Mouse (Mus musculus) CH12.LX (cell line): ENCODE results near the gene Mettl24. TPM values are rescaled to one million over a fixed set of nuclear protein-coding genes. Genes with fewer than 3 reads are reported as not detected.

Experiments used
- DNase-seq: peaks from one replicate; pipeline ENCODE4 v3.0.0-alpha.2; 2013; ENCODE audit errors: extremely low read depth
- H3K27ac ChIP-seq: 2 replicates; pipeline ENCODE4 v1.5.1; 2012; ENCODE audit warnings: low read depth, mild to moderate bottlenecking, control low read depth, moderate library complexity; ENCODE audit not compliant: insufficient read depth
- H3K27me3 ChIP-seq: replicated peaks from 2 replicates; pipeline ENCODE3; 2012; ENCODE audit warnings: inconsistent platforms
- H3K36me3 ChIP-seq, 2 experiments: replicated peaks in 1 of 2; 2 replicates each; pipeline versions ENCODE3 to v1.6.1; 2012; ENCODE audit warnings: inconsistent platforms in 1 of 2, low read length in 1 of 2, mild to moderate bottlenecking in 1 of 2, mixed read lengths in 1 of 2, moderate library complexity in 1 of 2; ENCODE audit not compliant: control insufficient read depth in 1 of 2, insufficient read depth in 1 of 2
- H3K4me1 ChIP-seq, 2 experiments: 2 replicates each; pipeline ENCODE4 v1.6.1; 2012; ENCODE audit warnings: inconsistent platforms in 1 of 2, moderate library complexity in 1 of 2; ENCODE audit not compliant: insufficient read depth in 2 of 2, control insufficient read depth in 1 of 2
- H3K4me2 ChIP-seq: 2 replicates; pipeline ENCODE4 v1.6.1; 2012; ENCODE audit warnings: low read depth, mild to moderate bottlenecking, control low read depth; ENCODE audit not compliant: poor library complexity, insufficient read depth, severe bottlenecking
- H3K4me3 ChIP-seq, 3 experiments: fragments of 150-350 bp in 1 of 3; sonication (generic) in 1 of 3; replicated peaks in 1 of 3; 2 replicates each; pipeline versions ENCODE3 to v1.5.1; 2011 to 2012; ENCODE audit warnings: low read depth in 2 of 3, low read length in 2 of 3, mild to moderate bottlenecking in 2 of 3, moderate library complexity in 2 of 3, control low read depth in 1 of 3, improper control_type of control experiment in 1 of 3, inconsistent platforms in 1 of 3, mixed read lengths in 1 of 3; ENCODE audit not compliant: poor library complexity in 1 of 3
- H3K79me2 ChIP-seq: replicated peaks from 2 replicates; pipeline ENCODE4 v1.6.1; 2012; ENCODE audit warnings: mild to moderate bottlenecking, moderate library complexity; ENCODE audit not compliant: control insufficient read depth, poor library complexity, insufficient read depth, severe bottlenecking; ENCODE audit errors: extremely low read depth
- H3K9ac ChIP-seq: 2 replicates; pipeline ENCODE4 v1.6.1; 2012; ENCODE audit warnings: low read depth, mild to moderate bottlenecking, control low read depth, moderate library complexity; ENCODE audit not compliant: insufficient read depth
- H3K9me3 ChIP-seq: replicated peaks from 2 replicates; pipeline ENCODE3; 2012; ENCODE audit warnings: low read length, inconsistent platforms, mixed read lengths
- BHLHE40 ChIP-seq: IDR thresholded peaks from 2 replicates; pipeline ENCODE4 v1.6.1; 2011; ENCODE audit warnings: mild to moderate bottlenecking, low read depth, low read length, improper control_type of control experiment
- CHD2 ChIP-seq: IDR thresholded peaks from 2 replicates; pipeline ENCODE4 v1.6.1; 2011; ENCODE audit warnings: low read length, improper control_type of control experiment
- CTCF ChIP-seq, 2 experiments: IDR thresholded peaks in 1 of 2; conservative IDR thresholded peaks in 1 of 2; 2 replicates each; pipeline ENCODE4 v1.5.1; 2011 to 2012; ENCODE audit warnings: low read depth in 2 of 2, low read length in 2 of 2, improper control_type of control experiment in 1 of 2, inconsistent platforms in 1 of 2, mild to moderate bottlenecking in 1 of 2, moderate library complexity in 1 of 2
- ELF1 ChIP-seq: IDR thresholded peaks from 2 replicates; pipeline ENCODE4 v1.6.1; 2014; ENCODE audit warnings: low read depth, mild to moderate bottlenecking, inconsistent platforms, low read length, improper control_type of control experiment
- ETS1 ChIP-seq: conservative IDR thresholded peaks from 2 replicates; pipeline ENCODE4 v1.6.1; 2012; ENCODE audit warnings: low read depth, mild to moderate bottlenecking, inconsistent platforms, low read length, improper control_type of control experiment, moderate library complexity
- MAX ChIP-seq: IDR thresholded peaks from 2 replicates; pipeline ENCODE4 v1.6.1; 2011; ENCODE audit warnings: low read length, improper control_type of control experiment
- MAZ ChIP-seq: IDR thresholded peaks from 2 replicates; pipeline ENCODE4 v1.6.1; 2012; ENCODE audit warnings: low read depth, mild to moderate bottlenecking, inconsistent platforms, low read length, improper control_type of control experiment, moderate library complexity
- MEF2A ChIP-seq: IDR thresholded peaks from 2 replicates; pipeline ENCODE4 v1.6.1; 2014; ENCODE audit warnings: low read depth, mild to moderate bottlenecking, inconsistent platforms, low read length, improper control_type of control experiment, borderline replicate concordance
- MXI1 ChIP-seq: IDR thresholded peaks from 2 replicates; pipeline ENCODE4 v1.6.1; 2011; ENCODE audit warnings: mild to moderate bottlenecking, low read depth, low read length, improper control_type of control experiment
- MYC ChIP-seq: IDR thresholded peaks from 2 replicates; pipeline ENCODE4 v1.6.1; 2011; ENCODE audit warnings: low read depth, mild to moderate bottlenecking, improper control_type of control experiment, low read length
- NRF1 ChIP-seq: IDR thresholded peaks from 2 replicates; pipeline ENCODE4 v1.6.1; 2014; ENCODE audit warnings: low read depth, mild to moderate bottlenecking, inconsistent platforms, low read length, improper control_type of control experiment, moderate library complexity
- POLR2AphosphoS2 ChIP-seq: IDR thresholded peaks from 2 replicates; pipeline ENCODE4 v1.6.1; 2011; ENCODE audit warnings: low read depth, low read length, improper control_type of control experiment
- RAD21 ChIP-seq: IDR thresholded peaks from 2 replicates; pipeline ENCODE4 v1.6.1; 2011; ENCODE audit warnings: low read depth, mild to moderate bottlenecking, low read length, improper control_type of control experiment, moderate library complexity
- SIN3A ChIP-seq: IDR thresholded peaks from 2 replicates; pipeline ENCODE4 v1.6.1; 2012; ENCODE audit warnings: low read length, improper control_type of control experiment, inconsistent platforms
- SMC3 ChIP-seq: IDR thresholded peaks from 2 replicates; pipeline ENCODE4 v1.6.1; 2011; ENCODE audit warnings: low read depth, low read length, improper control_type of control experiment
- TBP ChIP-seq: conservative IDR thresholded peaks from 2 replicates; pipeline ENCODE4 v1.6.1; 2011; ENCODE audit warnings: low read depth, low read length, improper control_type of control experiment
- USF1 ChIP-seq: IDR thresholded peaks from 2 replicates; pipeline ENCODE4 v1.6.1; 2014; ENCODE audit warnings: low read depth, mild to moderate bottlenecking, inconsistent platforms, low read length, improper control_type of control experiment
- USF2 ChIP-seq: conservative IDR thresholded peaks from 2 replicates; pipeline ENCODE4 v1.6.1; 2011; ENCODE audit warnings: low read depth, low read length, improper control_type of control experiment
- ZC3H11A ChIP-seq: IDR thresholded peaks from 2 replicates; pipeline ENCODE4 v1.6.1; 2012; ENCODE audit warnings: low read depth, mild to moderate bottlenecking, inconsistent platforms, low read length, improper control_type of control experiment
- ZMIZ1 ChIP-seq: IDR thresholded peaks from 2 replicates; pipeline ENCODE4 v1.6.1; 2012; ENCODE audit warnings: low read depth, mild to moderate bottlenecking, inconsistent platforms, low read length, improper control_type of control experiment
- ZNF384 ChIP-seq: IDR thresholded peaks from 2 replicates; pipeline ENCODE4 v1.6.1; 2012; ENCODE audit warnings: low read depth, low read length, improper control_type of control experiment, inconsistent platforms
- dilution Hi-C: fragments of 300-500 bp; cut with MboI; formaldehyde crosslinking; loops from 2 replicates; pipeline ENCODE4 v1.14.3; 2020; ENCODE audit warnings: low sequenced_read_pairs; ENCODE audit not compliant: extremely low pct_unique_long_range_greater_than_20kb, extremely low pct_ligation_motif_present
- in situ Hi-C: fragments of 300-500 bp; cut with MboI; formaldehyde crosslinking; loops from 3 replicates; pipeline ENCODE4 v1.14.3; 2019; ENCODE audit warnings: low sequenced_read_pairs, low pct_ligation_motif_present, low pct_unique_long_range_greater_than_20kb, mixed read lengths
- polyA plus RNA-seq: library from polyadenylated mRNA; unstranded; fragments of >175 nt; gene quantifications from 2 replicates; pipeline ENCODE4 v1.2.1, GENCODE M21; 2012; ENCODE audit warnings: low read depth; ENCODE audit not compliant: insufficient read length
- total RNA-seq, 2 experiments: library from RNA; depleted of rRNA; stranded (reverse); fragments of 300-350 nt in 1 of 2; fragments of >200 nt in 1 of 2; gene quantifications; 2 replicates each; pipeline ENCODE4 v1.2.3; 2012 to 2014

Gene Mettl24
- total and polyA plus RNA-seq, 3 experiments = not detected

- Histone ChIP-seq H3K36me3 (no peaks in the 10 kb centered on the region), H3K79me2 (no peaks in the 10 kb centered on the region), H3K27ac (no peak overlapping the region), H3K4me3 (no peak overlapping the region), H3K9me3 (no peaks in the 10 kb centered on the region), H3K4me1 (peaks cover 0 to 2% of the 10 kb centered on the region in 2 experiments; a peak in 1 of 4 replicates), H3K9ac (no peak overlapping the region), H3K4me2 (no peak overlapping the region), H3K27me3 (no peaks in the 10 kb centered on the region)
- in situ Hi-C loops = no loop called here
- TF ChIP-seq ZC3H11A = no peak
- DNase-seq = no peak
- dilution Hi-C loops = no loop called here
Observed at GRCm38 (mm10) chr10:40762624-40763023, 79.5 kb downstream of the Mettl24 start.

- Histone ChIP-seq H3K79me2 (no peaks in the 10 kb centered on the region), H3K4me2 (no peak overlapping the region), H3K27ac (no peak overlapping the region), H3K36me3 (no peaks in the 10 kb centered on the region), H3K9ac (no peak overlapping the region), H3K9me3 (no peaks in the 10 kb centered on the region), H3K27me3 (no peaks in the 10 kb centered on the region), H3K4me3 (no peak overlapping the region), H3K4me1 (no peaks in the 10 kb centered on the region; a peak in 1 of 4 replicates)
- TF ChIP-seq MEF2A (no peak), NRF1 (no peak), SIN3A (no peak), POLR2AphosphoS2 (no peak), MXI1 (no peak), RAD21 (no peak), CHD2 (no peak), ZNF384 (no peak)
- in situ Hi-C loops = no loop called here
- dilution Hi-C loops = no loop called here
- DNase-seq = no peak
Observed at GRCm38 (mm10) chr10:40763084-40763720, 80.1 kb downstream of the Mettl24 start.

GRCm38 (mm10) chr10:40772266-40772665, 89.2 kb downstream of the Mettl24 start:
- H3K9ac ChIP-seq = no peak overlapping the region
- in situ Hi-C loops = no loop called here
- no peak overlapping the region for H3K27ac ChIP-seq
- H3K36me3 ChIP-seq = no peaks in the 10 kb centered on the region
- no peak overlapping the region for H3K4me3 ChIP-seq
- no peaks in the 10 kb centered on the region for H3K27me3 ChIP-seq
- H3K9me3 ChIP-seq = no peaks in the 10 kb centered on the region
- DNase-seq = no peak
- dilution Hi-C loops = no loop called here
- no peaks in the 10 kb centered on the region; a peak in 1 of 4 replicates for H3K4me1 ChIP-seq
- H3K4me2 ChIP-seq = no peak overlapping the region
- TF ChIP-seq RAD21 = no peak
- TF ChIP-seq MAX = no peak
- no peak for TF ChIP-seq USF2
- TF ChIP-seq USF1 = no peak
- TF ChIP-seq SMC3 = no peak
- no peak for TF ChIP-seq ZMIZ1
- no peak for TF ChIP-seq ELF1
- no peak for TF ChIP-seq ZNF384
- no peak for TF ChIP-seq MYC
- no peak for TF ChIP-seq CTCF (conservative IDR thresholded peaks at IDR 0.05 in 1 of 2, IDR thresholded peaks at IDR 0.05 in 1 of 2; ENCODE audit: low read depth in 2 of 2, low read length in 2 of 2)
- no peak for TF ChIP-seq ZC3H11A
- TF ChIP-seq MAZ = no peak
- TF ChIP-seq TBP = no peak
- TF ChIP-seq BHLHE40 = no peak
- TF ChIP-seq ETS1 = no peak
- H3K79me2 ChIP-seq = no peaks in the 10 kb centered on the region
